Mouse (Mus musculus) 416B (cell line): ENCODE measurements around the gene Hpn.

ENCODE experiments used
- DNase-seq: peaks from one replicate; pipeline ENCODE4 v3.0.0; 2011; ENCODE audit warnings: low read depth

Hpn gene

DNA sequence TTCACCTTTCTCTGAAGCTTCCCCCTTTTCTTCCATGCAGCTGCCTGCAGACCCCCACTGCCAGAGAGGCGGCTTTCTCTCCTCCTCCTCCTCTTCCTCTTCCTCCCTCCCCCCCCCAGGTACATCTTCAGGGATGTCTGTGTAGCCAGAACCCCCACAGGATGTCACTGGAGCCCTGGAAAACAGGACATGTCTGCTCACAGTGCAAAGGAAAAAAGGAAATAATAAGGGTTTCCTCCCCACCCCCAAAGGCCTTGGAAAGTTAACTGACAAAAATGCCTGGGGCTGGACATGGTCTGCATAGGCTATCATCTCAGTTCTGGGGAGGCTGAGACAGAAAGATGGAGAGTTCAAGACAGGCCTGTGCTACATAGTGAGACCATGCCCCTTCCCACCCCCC is 34.0 kb downstream of the Hpn start:
- DNase-seq: no peak

DNA sequence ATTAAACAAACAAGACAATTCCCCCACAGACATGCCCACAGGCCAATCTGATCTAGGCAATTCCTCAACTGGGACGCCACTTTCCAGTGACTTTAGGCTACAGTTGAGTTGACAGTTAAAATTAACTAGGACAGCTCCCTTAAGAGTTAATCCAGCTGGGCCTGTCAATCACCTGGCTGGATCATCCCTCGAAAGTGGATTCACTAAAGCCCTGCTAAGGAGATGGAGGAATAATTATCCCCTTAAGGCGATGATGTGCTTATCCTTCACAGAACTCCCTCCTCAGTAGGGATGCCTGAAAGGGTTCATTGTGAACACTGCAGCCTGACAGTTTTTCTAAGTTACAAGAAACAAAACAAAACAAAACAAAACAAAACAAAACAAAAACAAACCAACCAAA is 34.5 kb downstream of the Hpn start:
- DNase-seq: no peak

DNA sequence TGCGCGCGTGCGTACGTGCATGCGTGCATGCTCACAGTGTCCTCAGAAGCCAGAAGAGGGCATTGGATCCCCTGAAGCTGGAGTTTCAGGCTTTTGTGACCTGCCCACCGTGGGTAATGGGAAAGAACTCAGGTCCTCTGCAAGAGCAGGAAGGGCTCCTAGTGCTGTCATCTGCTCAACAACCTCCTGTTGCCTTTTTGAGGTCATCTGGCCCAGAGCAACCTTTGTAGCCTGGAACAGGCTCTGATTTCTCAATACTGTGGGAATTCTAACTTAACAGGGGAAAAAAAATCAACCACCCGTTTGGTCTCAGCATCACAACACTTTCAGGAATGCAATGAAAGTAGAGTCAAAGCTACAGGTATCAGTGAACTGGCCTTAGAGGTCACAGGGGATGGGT is 35.4 kb downstream of the Hpn start:
- DNase-seq: no peak

DNA sequence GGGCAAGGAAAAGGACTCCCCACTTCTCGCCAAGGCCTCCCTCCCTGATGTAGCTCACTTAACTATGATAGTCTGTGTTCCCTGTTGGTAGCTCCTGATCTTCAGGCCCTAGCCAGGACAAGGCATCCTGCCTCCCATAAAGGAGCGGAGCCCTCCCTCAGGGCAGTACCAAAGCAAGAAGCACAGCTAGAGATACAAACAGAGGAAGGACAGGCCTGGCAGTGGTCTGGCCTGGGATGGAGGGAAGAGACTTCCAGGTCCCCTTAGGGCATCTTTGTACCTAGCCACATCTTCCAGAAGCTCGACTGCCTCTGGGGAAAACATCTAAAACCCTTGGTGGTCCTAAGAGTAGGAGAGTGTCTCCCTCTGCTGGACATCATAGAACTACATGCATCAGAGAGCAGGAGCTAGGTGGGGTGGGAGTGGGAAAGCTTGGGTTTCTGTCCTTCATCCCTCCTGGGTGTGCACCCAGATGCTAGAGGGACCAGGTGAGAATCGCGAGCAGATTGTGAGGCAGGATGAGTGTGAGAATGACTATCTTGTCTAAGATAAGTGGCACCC is 37.1 kb downstream of the Hpn start:
- peak; percentile 75 for DNase-seq

DNA sequence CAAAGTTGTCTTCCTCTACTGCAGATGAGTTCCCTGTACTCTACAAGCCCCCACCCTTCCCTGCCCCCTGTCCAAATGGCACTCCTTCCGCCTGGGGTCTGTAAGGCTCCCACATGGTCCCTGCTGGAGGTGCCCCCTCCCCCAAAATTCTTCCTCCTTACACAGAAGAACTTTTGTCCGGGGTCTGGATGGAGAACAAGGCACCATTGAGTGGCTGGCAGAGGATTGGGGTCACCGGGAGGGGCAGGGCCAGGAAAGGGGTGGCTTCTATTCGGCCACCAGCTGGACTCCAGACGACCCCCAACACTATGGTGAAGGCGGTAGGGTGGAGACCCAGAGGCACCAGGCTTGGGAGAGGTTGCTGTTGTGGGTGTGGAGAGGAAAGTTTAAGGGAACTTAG is 37.6 kb downstream of the Hpn start:
- no peak for DNase-seq

DNA sequence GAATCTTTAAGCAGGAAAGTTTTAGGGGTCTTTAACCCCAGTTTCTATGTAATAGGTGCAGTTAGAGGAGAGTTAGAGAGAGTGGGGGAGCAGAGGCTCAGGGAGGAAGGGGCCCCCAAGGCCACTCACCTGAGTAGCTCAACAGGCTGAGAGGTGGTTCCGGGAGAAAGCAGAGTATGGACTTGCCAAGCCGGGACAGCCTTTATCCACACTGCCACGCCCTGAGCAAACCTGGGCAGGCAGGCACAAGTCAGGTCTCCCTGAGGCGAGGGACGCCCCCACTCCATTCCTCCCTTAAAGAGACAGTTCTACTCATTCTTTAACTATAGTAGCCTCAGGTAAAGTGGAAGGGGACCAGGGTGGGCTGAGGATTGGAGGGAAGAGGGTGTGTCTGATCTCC is 38.6 kb downstream of the Hpn start, which contains the start of gene Fxyd3:
Gene Fxyd3, minus strand, starts transcription at position 213 of the 400 bp plus-strand sequence.
- no peak for DNase-seq

DNA sequence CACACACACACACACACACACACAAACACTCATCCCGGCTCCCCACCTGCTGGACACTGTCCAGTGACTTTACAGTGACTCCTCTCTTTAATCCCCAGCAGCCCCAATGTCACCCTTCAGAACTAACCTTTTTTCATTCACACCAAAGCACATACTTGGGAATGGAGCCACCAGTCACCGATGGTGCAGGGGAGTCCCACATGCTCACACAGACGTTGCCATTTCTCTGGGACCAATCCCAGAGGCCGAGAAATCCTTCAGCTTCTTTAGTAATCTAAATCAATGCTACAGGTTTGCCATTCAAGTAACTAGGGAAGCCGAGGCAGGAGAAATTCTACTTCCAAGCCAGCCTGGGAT is 40.4 kb downstream of the Hpn start:
- DNase-seq: no peak

DNA sequence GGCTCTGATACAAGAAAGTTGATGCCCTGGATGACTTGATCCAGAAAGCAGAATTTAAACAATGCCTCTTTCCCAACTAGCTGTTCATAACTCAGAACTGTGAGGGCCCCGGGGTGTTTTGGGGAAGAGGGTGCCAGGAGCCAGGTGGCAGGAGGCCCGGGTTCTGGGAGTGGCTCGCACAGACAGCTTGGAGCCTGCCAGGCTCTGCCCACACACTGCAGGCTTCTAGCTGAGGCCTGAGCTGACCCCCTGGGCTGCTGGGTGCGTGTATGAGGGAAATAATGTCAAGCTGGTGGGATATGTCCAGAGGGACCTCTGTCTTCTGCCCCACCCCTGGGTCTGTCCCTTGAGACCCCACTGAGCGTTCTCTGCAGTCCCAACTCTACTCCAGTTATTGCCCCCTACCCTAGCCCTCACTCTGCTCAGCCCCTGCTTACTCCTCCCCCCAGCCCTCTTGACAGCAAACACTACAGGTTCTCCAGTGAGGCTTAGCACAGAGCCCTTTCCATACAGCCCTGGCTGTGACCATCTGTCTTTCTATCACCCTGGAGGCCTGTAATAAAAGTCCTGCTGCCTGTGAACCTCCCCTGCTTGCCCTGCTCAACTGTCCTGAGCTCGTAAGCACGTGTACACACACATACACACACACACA is 40.9 kb downstream of the Hpn start:
- no peak for DNase-seq

DNA sequence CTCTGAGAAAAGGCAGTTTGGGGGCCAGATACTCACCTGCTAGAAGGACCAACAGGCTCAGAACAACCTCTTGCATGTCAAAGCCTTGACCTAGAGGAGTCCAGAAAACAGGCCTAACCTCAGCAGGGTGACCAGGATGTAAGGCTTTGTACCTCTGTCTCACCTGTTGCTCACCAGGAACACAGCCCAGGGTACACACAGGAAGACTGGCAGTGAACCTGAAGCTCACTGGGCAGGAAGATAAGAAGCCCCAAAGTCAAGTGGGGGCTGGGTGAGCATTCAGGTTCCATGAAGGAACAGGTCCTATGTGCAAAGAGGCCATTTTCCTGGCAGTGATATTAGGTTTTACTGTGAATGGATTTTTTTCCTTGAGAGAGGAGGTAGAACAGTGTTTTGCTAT is 41.5 kb downstream of the Hpn start:
- DNase-seq: no peak

DNA sequence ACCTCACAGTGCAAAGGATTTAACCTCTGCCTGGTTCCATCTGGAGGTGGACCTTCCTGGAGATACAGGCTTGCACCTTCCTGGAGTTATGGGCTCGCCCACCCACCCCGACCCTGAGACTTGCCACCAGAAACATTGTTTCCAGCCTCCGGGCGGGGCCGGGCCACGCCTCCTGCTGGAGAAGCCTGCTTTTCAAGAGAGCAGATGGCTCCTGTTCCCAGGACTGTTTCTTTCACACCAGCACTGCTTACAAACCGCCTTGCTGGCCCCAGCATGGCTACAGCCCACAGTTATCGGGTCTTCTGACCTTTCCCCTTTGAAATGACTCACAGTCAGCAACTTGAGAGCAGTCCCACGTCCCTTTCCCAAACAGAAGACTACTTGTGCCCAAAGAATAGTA is 42.8 kb downstream of the Hpn start:
- no peak for DNase-seq

DNA sequence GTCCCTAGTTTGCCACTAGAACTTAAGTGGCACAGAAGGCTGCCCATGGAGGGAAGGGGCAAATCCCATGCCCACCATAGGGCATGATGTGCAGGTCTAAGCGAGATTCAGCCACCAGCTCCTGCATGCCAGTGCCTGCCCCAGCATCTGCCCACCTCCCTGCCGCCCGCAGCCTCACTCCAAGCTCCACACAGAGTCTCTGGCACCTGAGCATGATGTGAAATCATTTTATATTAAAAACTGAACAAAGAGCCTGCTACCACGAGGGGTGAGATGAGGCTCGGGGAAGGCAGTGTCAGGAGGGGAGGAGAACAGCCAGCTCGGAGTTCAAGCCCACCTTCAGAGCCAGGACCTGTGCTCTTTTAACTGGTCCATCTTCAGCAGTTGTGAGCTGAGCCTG is 44.8 kb downstream of the Hpn start:
- no peak for DNase-seq

DNA sequence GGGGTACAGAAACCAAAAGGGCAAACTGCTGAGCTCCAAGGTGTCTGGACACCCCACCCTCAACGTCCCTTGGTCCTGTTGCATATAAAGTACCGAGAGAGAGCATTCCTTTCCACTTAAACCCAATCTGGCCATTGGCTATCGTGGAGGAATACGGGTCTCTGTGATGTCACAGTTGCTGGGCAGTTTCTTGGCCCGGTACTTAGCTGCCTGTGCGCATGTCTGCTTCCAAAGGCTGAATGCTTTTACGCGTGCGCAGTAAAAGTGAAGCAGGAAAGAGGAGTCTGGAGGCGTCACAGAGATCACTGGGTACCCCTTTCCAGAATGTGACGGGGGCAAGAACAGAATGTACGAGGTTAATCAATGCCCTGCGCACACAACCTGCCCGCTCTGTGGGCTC is 45.6 kb downstream of the Hpn start:
- no peak for DNase-seq

DNA sequence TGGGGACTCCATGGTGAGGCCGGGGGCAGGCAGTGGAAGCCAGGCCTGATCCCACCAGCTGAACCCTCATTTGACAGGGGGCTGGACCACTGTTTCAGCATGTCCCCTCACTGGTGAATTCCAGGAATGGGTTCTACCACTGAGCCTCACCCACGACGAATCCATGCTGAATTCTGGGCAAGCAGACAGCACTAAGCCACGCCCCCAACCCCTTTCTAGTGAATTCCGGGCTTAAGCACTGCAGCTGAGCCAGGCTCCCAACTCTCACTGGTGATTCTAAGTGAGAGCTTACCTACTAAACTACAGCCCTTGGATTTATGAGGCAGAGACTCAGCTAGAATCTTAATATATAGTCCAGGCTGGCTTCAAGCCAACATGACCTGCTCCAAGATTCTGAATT is 47.3 kb downstream of the Hpn start:
- DNase-seq: no peak

DNA sequence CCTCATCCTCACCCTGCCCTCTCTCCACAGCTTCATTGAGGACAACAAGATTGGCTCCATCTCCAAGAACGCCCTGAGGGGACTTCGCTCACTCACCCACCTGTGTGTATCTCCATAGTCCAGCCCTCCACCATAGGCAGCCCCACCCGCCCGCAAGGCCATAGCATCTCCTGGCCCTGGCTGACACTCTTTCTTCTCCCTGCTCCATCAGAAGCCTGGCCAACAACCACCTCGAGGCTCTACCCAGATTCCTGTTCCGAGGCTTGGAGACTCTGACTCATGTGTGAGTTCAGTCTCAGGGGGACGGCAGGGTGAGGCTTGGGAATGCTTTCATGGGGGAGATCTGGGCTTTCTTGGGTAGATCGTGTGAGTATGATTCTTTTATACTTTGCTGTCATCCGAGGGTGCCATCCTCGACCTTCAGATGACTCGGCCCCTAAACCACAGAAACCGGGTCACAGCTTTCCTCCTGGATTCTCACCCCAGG is 52.0 kb downstream of the Hpn start:
- no peak for DNase-seq

DNA sequence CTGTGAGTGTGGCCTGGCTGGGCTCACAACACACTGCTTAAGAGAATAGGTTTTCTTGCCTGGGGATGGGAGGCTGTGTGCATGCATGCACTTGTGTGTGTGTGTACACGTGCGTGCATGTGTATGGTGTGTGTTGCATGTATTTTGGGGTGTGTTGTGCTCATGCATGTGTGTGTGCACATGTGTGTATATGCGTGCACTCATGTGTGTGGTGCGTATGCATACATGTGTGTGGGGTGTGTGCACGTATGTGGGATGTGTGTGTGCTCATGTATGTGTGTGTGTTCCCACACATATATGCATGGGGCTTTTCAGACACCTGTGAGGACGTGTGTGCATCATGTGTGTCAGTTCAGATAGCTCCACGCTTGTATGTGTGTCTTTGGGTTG is 54.5 kb downstream of the Hpn start:
- no peak for DNase-seq

DNA sequence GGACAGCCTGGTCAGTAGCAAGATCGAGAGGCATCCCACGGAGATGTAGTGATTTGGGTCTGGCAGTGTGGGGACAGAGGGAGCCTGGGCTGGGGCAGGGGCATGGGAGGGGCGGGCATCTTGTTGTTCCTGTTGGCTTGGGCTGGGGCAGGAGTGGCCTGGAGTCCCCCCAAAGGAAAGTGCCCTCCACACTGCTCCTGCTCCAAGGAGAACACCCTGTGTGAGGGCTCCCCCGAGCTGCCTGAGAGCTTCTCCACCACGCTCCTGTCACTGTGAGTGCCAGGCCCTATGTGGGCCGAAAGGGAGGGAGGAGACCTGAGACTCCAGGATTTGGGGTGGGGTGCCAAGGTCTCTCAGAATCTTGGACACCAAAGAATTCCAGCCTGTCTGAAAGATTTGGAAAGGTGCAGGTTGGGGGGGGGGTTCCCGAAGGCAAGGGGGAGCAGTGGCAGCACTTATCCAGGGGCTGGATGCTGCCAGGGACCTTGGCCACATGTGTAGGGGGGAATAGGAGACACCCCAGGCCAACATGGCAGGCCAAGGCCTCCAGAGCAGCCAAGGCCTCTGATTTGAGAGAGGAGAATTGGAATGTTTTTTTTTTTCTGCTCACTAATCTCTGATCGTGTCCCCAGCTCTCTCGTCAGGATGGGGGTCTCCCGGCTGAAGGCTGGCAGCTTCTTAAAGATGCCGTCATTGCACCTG is 55.0 kb downstream of the Hpn start:
- no peak for DNase-seq

DNA sequence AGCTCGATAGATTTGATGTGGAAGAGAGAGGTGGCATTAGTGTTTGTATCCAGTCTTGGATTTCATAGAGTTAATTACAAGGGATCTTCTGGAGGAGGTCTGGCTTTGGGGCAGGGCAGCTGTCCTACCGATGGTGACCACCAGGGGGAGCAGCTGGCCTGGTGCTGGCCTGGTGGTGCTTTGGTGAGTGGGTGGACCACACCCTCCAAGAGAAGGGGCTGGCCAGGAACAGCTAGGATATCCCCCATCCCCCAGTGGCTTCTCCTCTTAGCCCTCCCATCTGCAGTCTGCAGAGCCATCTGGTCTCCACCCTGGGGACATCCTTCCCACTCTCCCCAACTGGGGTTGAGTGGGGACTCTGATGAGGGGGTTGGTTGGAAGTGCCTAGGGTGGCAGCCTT is 56.0 kb downstream of the Hpn start, which contains the start of gene Lgi4:
Gene Lgi4, plus strand, starts transcription at position 235 of the 400 bp plus-strand sequence.
- peak; percentile 55 for DNase-seq

DNA sequence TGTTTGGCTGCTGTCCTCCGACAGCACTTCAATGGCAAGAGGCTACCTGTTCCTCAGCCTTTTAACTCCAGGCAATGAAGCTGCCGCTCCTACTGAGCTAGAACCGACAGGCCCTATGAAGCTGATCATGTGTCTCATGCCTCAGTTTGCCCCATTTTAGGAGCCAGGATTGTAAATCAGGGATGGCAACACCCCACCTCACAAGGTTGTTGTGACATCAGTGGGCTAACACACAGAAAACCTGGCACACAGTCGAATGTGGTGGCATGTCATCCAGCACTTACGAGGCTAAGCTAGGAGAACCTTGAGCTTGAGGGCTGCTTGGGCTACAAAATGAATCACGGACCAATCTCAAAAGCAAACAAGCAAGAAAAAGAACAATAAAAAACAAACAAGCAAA is 56.9 kb downstream of the Hpn start:
- DNase-seq: no peak

DNA sequence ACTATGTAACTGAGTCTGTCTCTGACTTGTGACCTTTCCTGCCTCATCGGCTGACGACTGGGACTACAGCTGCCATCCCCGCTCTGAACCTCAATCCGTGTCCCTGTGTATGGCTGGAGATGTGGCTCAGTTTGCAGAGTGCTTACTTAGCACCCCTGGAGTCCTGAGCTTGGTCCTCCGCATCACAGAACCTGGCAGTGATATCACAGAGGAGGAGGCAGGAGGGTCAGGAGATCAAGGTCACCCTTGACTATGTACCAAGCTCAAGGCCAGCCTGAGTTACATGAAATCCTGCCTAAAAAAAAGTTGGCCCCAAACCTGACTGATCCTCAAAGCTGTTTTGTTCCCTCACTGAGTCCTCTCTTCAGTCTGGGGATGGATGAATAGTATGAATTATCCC is 57.4 kb downstream of the Hpn start:
- no peak for DNase-seq

DNA sequence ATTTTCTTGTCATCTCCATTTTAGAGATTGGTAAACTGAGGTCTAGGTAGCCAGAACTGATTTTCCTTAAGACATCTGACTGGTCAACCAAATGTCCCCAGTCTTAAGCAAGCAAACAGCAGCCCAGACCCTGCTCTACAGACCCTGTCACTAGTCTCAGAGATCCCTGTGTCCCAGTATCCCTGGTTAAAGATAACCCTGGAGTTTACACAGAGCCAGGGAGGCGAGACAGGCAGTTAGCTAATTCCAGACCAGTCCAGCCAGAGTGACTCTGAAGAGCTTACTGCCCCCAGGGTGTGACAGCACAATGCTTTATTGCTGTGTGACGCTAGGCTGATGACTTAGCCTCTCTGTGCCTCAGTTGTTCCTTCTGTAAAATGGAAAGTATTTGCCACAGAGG is 58.0 kb downstream of the Hpn start, which contains the start of gene Fxyd1:
Gene Fxyd1, minus strand, starts transcription at position 129 of the 400 bp plus-strand sequence.
- no peak for DNase-seq

DNA sequence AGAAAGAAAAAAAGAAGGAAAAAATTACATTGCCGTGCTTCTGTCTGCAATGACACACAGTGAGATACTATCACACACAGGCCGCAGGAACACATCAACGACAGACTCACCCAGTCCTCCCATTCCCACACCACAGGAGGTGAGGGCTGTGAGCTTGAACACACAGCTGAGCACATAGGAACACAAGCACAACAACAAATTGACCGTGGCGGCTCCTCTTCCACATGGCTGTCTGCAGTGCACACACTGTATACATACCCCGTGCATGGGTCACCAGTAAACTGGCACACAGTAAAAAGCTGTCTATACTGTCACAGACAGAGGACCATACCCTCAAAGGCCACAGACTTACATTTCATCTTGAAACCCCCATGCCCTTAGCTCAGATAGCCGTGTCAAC is 58.6 kb downstream of the Hpn start:
- no peak for DNase-seq

DNA sequence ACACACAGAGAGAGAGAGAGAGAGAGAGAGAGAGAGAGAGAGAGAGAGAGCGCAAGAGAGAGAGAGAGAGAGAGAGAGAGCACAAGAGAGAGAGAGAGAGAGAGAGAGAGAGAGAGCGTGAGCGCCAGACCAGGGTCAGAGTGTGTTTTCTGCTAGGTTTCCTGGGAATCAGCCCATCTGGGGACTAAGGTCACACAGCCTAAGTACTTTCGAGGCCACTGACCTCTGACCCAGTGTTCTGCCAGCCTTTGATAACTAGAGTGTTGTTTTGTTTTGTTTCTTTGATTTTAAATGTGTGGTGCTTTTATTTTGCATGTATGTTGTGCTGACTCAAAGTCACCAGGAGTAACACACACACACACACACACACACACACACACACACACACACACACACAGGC is 59.2 kb downstream of the Hpn start:
- peak; percentile 17 for DNase-seq

DNA sequence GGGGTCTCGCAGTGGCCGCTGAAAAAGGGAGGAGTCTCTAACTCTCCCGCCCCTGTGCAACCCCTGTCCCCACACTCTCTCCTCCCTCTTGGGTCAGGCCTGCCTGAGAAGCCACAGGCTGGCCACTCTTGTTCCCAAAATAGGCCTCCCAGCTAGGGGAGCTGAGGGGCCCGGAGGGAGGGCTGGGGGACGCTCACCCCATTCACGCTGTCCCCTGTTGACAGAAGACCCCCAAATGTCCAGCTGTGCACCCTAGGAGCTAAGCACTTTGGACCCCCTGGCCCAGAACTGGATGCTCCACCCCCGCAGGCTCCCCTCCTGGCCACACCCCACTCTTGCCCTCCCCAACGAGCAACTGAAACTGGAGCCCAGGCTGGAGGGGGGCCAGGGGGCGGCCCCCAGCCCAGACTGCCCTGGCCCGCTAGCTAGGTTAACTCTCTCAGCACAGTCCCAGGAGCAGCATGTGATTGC is 59.7 kb downstream of the Hpn start:
- DNase-seq: no peak
